Mouse (Mus musculus): ENCODE measurements around the gene Gas7. TPM values are rescaled to one million over a fixed set of nuclear protein-coding genes. Genes with fewer than 3 reads are reported as not detected.

Gene Gas7
- total and polyA plus RNA-seq, 2 experiments: 1.5 to 1.7 TPM

GRCm38 (mm10) chr11:67588828-67589314 lies 133.6 kb downstream of the Gas7 start:
- no peaks in the 10 kb centered on the region for H3K27me3 ChIP-seq (ENCODE audit: control insufficient read depth, insufficient read depth, low read length)
- TF ChIP-seq CTCF (IDR thresholded peaks at IDR 0.05; ENCODE audit: low read depth, low read length) (no peak), POLR2A (IDR thresholded peaks at IDR 0.05; ENCODE audit: extremely low read depth, insufficient read depth, low read length) (no peak)
- 81% methylated on average over 9 of the region's 9 CpGs for WGBS
- H3K79me2 ChIP-seq (ENCODE audit: control insufficient read depth, insufficient read depth, low read length): no peaks in the 10 kb centered on the region
- H3K36me3 ChIP-seq (ENCODE audit: control insufficient read depth, insufficient read depth, low read length): no peaks in the 10 kb centered on the region
- no peak for DNase-seq (ENCODE audit: extremely low read depth, low read depth, low spot score)
- H3K4me1 ChIP-seq (ENCODE audit: control insufficient read depth, insufficient read depth, low read length): no peaks in the 10 kb centered on the region
- H3K9ac ChIP-seq (ENCODE audit: low read depth, low read length): no peak overlapping the region
- no peak overlapping the region for H3K4me3 ChIP-seq (ENCODE audit: insufficient read depth, low read depth, low read length)
- no peak overlapping the region for H3K27ac ChIP-seq (replicated peaks; ENCODE audit: insufficient read depth, low read depth, low read length)

- Histone ChIP-seq H3K4me1 (ENCODE audit: control insufficient read depth, insufficient read depth, low read length) (no peaks in the 10 kb centered on the region), H3K27ac (replicated peaks; ENCODE audit: insufficient read depth, low read depth, low read length) (no peak overlapping the region), H3K9ac (ENCODE audit: low read depth, low read length) (no peak overlapping the region), H3K4me3 (ENCODE audit: insufficient read depth, low read depth, low read length) (no peak overlapping the region), H3K79me2 (ENCODE audit: control insufficient read depth, insufficient read depth, low read length) (no peaks in the 10 kb centered on the region), H3K36me3 (ENCODE audit: control insufficient read depth, insufficient read depth, low read length) (no peaks in the 10 kb centered on the region), H3K27me3 (ENCODE audit: control insufficient read depth, insufficient read depth, low read length) (no peaks in the 10 kb centered on the region)
- no peak for DNase-seq (ENCODE audit: extremely low read depth, low read depth, low spot score)
- no peak for TF ChIP-seq CTCF (IDR thresholded peaks at IDR 0.05; ENCODE audit: low read depth, low read length)
- no peak for TF ChIP-seq POLR2A (IDR thresholded peaks at IDR 0.05; ENCODE audit: extremely low read depth, insufficient read depth, low read length)
- WGBS: 78% methylated on average over 6 of the region's 6 CpGs
These were observed 141.0 kb downstream of the Gas7 start for GRCm38 (mm10) chr11:67596233-67596632.

GRCm38 (mm10) chr11:67596856-67597255 lies 141.6 kb downstream of the Gas7 start:
- H3K4me3 ChIP-seq (ENCODE audit: insufficient read depth, low read depth, low read length): no peak overlapping the region
- H3K27ac ChIP-seq (replicated peaks; ENCODE audit: insufficient read depth, low read depth, low read length): no peak overlapping the region
- H3K4me1 ChIP-seq (ENCODE audit: control insufficient read depth, insufficient read depth, low read length): no peaks in the 10 kb centered on the region
- H3K27me3 ChIP-seq (ENCODE audit: control insufficient read depth, insufficient read depth, low read length): no peaks in the 10 kb centered on the region
- no peaks in the 10 kb centered on the region for H3K36me3 ChIP-seq (ENCODE audit: control insufficient read depth, insufficient read depth, low read length)
- TF ChIP-seq CTCF (IDR thresholded peaks at IDR 0.05; ENCODE audit: low read depth, low read length): no peak
- no peak for TF ChIP-seq POLR2A (IDR thresholded peaks at IDR 0.05; ENCODE audit: extremely low read depth, insufficient read depth, low read length)
- WGBS: 85% methylated on average over 6 of the region's 6 CpGs
- DNase-seq (ENCODE audit: extremely low read depth, low read depth, low spot score): no peak
- no peak overlapping the region for H3K9ac ChIP-seq (ENCODE audit: low read depth, low read length)
- no peaks in the 10 kb centered on the region for H3K79me2 ChIP-seq (ENCODE audit: control insufficient read depth, insufficient read depth, low read length)

- H3K79me2 ChIP-seq (ENCODE audit: control insufficient read depth, insufficient read depth, low read length): no peaks in the 10 kb centered on the region
- H3K4me3 ChIP-seq (ENCODE audit: insufficient read depth, low read depth, low read length): no peak overlapping the region
- no peak for DNase-seq (ENCODE audit: extremely low read depth, low read depth, low spot score)
- TF ChIP-seq CTCF (IDR thresholded peaks at IDR 0.05; ENCODE audit: low read depth, low read length) (no peak), POLR2A (IDR thresholded peaks at IDR 0.05; ENCODE audit: extremely low read depth, insufficient read depth, low read length) (no peak)
- no peaks in the 10 kb centered on the region for H3K4me1 ChIP-seq (ENCODE audit: control insufficient read depth, insufficient read depth, low read length)
- WGBS: 95% methylated on average over 7 of the region's 7 CpGs
- H3K27ac ChIP-seq (replicated peaks; ENCODE audit: insufficient read depth, low read depth, low read length): no peak overlapping the region
- no peaks in the 10 kb centered on the region for H3K36me3 ChIP-seq (ENCODE audit: control insufficient read depth, insufficient read depth, low read length)
- H3K27me3 ChIP-seq (ENCODE audit: control insufficient read depth, insufficient read depth, low read length): no peaks in the 10 kb centered on the region
- no peak overlapping the region for H3K9ac ChIP-seq (ENCODE audit: low read depth, low read length)
These were observed 142.2 kb downstream of the Gas7 start for GRCm38 (mm10) chr11:67597388-67597787.

- Histone ChIP-seq H3K4me1 (ENCODE audit: control insufficient read depth, insufficient read depth, low read length) (no peaks in the 10 kb centered on the region), H3K27me3 (ENCODE audit: control insufficient read depth, insufficient read depth, low read length) (no peaks in the 10 kb centered on the region), H3K4me3 (ENCODE audit: insufficient read depth, low read depth, low read length) (no peak overlapping the region), H3K27ac (replicated peaks; ENCODE audit: insufficient read depth, low read depth, low read length) (no peak overlapping the region), H3K79me2 (ENCODE audit: control insufficient read depth, insufficient read depth, low read length) (no peaks in the 10 kb centered on the region), H3K9ac (ENCODE audit: low read depth, low read length) (no peak overlapping the region), H3K36me3 (ENCODE audit: control insufficient read depth, insufficient read depth, low read length) (no peaks in the 10 kb centered on the region)
- TF ChIP-seq CTCF (IDR thresholded peaks at IDR 0.05; ENCODE audit: low read depth, low read length) (no peak), POLR2A (IDR thresholded peaks at IDR 0.05; ENCODE audit: extremely low read depth, insufficient read depth, low read length) (no peak)
- WGBS: 87% methylated on average over 1 of the region's 1 CpGs
- DNase-seq (ENCODE audit: extremely low read depth, low read depth, low spot score): no peak
These were observed 143.9 kb downstream of the Gas7 start for GRCm38 (mm10) chr11:67599141-67599540.

- Histone ChIP-seq H3K9ac (ENCODE audit: low read depth, low read length) (no peak overlapping the region), H3K4me1 (ENCODE audit: control insufficient read depth, insufficient read depth, low read length) (no peaks in the 10 kb centered on the region), H3K4me3 (ENCODE audit: insufficient read depth, low read depth, low read length) (no peak overlapping the region), H3K36me3 (ENCODE audit: control insufficient read depth, insufficient read depth, low read length) (no peaks in the 10 kb centered on the region), H3K79me2 (ENCODE audit: control insufficient read depth, insufficient read depth, low read length) (no peaks in the 10 kb centered on the region), H3K27me3 (ENCODE audit: control insufficient read depth, insufficient read depth, low read length) (no peaks in the 10 kb centered on the region), H3K27ac (replicated peaks; ENCODE audit: insufficient read depth, low read depth, low read length) (no peak overlapping the region)
- TF ChIP-seq CTCF (IDR thresholded peaks at IDR 0.05; ENCODE audit: low read depth, low read length) (no peak), POLR2A (IDR thresholded peaks at IDR 0.05; ENCODE audit: extremely low read depth, insufficient read depth, low read length) (no peak)
- no peak for DNase-seq (ENCODE audit: extremely low read depth, low read depth, low spot score)
- 85% methylated on average over 8 of the region's 8 CpGs for WGBS
These were observed 145.6 kb downstream of the Gas7 start for GRCm38 (mm10) chr11:67600710-67601430.

Measured in liver, adult 2 months (tissue).